ENCODE assay signal across 26 mouse cellular contexts in the genomic region with DNA sequence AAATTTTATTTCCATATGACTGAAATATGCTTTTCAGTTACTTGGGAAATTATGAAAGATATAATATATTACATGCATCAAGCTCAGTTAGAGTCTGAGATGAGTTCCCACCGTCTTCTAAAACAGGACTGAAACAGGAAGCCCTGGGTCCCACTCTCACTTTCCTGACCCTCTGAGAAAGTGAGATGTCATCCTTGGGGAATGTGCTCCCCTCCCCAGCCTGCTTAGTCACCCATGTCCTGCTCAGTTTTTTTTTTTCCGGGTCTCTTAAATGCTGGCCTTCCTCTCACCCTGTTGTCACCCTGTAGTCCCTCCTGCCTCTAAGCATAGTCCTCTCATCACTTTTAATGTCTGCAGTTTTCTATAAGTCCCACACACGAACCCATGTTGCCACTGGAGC.
DNase-seq lines count a peak whose midpoint lies in the region; ATAC-seq lines count a peak whose summit lies in the region.
"Had no signal": no experiment of that assay in that cellular context is flagged by ENCODE, and none has a peak within 500 bp of the region (broad histone marks: within the 10 kb centered on the region; RNA-seq: fewer than 3 reads in every experiment).

No protein-coding gene starts in this region.

- H3K36me3 ChIP-seq in kidney, embryonic 14.5 days (ENCODE audit: control insufficient read depth, insufficient read depth, low read length) = no peaks in the 10 kb centered on the region
- H3K36me3 ChIP-seq: embryonic facial prominence, embryonic 12.5 days; embryonic facial prominence, embryonic 15.5 days; heart, embryonic 12.5 days; heart, embryonic 15.5 days; hindbrain, embryonic 10.5 days; hindbrain, embryonic 13.5 days; intestine, embryonic 15.5 days had no signal

- no peak overlapping the region for H3K4me3 ChIP-seq in kidney, embryonic 14.5 days (ENCODE audit: low read length)
- H3K4me3 ChIP-seq: embryonic facial prominence, embryonic 12.5 days; embryonic facial prominence, embryonic 15.5 days; heart, embryonic 12.5 days; heart, embryonic 15.5 days; hindbrain, embryonic 10.5 days; hindbrain, embryonic 13.5 days; intestine, embryonic 15.5 days had no signal

- DNase-seq in embryo, embryonic 10 days (ENCODE audit: low spot score) = peak; percentile 16
- DNase-seq in embryo, embryonic 9.5 days (ENCODE audit: extremely low spot score) = no peak
- DNase-seq in kidney, adult 18-20 months = no peak
- peak; percentile 6 for DNase-seq in 3134 (ENCODE audit: extremely low read depth, insufficient read length, low spot score)
- peak; percentile 64 for DNase-seq in Muller cell, postnatal 12 days (ENCODE audit: inconsistent ontology term)
- no peak for DNase-seq in neural tube, embryonic 10.5 days (ENCODE audit: extremely low spot score, low spot score)
- DNase-seq: adrenal gland, postnatal 14 days; cerebellum, adult 11-12 months; cerebellum, adult 8-10 months; cerebellum, postnatal 10 days; cerebellum, postnatal 36 days; gastrocnemius, postnatal 25 days; heart, postnatal 10 days; heart, postnatal 36 days; kidney, adult 11 months had no signal

- peak; percentile 72; the same call in 1 of the 2 replicates for ATAC-seq in kidney, embryonic 14.5 days (ENCODE audit: low FRiP score, low TSS enrichment)
- ATAC-seq: forebrain, embryonic 14.5 days; hindbrain, embryonic 16.5 days; intestine, embryonic 15.5 days; Patski had no signal

- no peaks in the 10 kb centered on the region for H3K9me3 ChIP-seq in kidney, embryonic 14.5 days (ENCODE audit: control insufficient read depth, low read length)
- H3K9me3 ChIP-seq: embryonic facial prominence, embryonic 12.5 days; embryonic facial prominence, embryonic 15.5 days; heart, embryonic 12.5 days; heart, embryonic 15.5 days; hindbrain, embryonic 10.5 days; hindbrain, embryonic 13.5 days; intestine, embryonic 15.5 days had no signal

- H3K27ac ChIP-seq in kidney, embryonic 14.5 days (ENCODE audit: low read depth, low read length) = no peak overlapping the region
- H3K27ac ChIP-seq: embryonic facial prominence, embryonic 12.5 days; embryonic facial prominence, embryonic 15.5 days; heart, embryonic 15.5 days; hindbrain, embryonic 10.5 days; hindbrain, embryonic 13.5 days; intestine, embryonic 15.5 days had no signal

- no peaks in the 10 kb centered on the region for H3K27me3 ChIP-seq in kidney, embryonic 14.5 days (ENCODE audit: control insufficient read depth, insufficient read depth, low read length)
- H3K27me3 ChIP-seq: embryonic facial prominence, embryonic 12.5 days; embryonic facial prominence, embryonic 15.5 days; heart, embryonic 12.5 days; heart, embryonic 15.5 days; hindbrain, embryonic 13.5 days; intestine, embryonic 15.5 days; Patski had no signal

- 17% methylated on average over 3 of the region's 3 CpGs for WGBS in kidney, embryonic 14.5 days

- no peak overlapping the region for H3K9ac ChIP-seq in kidney, embryonic 14.5 days (ENCODE audit: low read depth, low read length)
- H3K9ac ChIP-seq: embryonic facial prominence, embryonic 12.5 days; embryonic facial prominence, embryonic 15.5 days; heart, embryonic 12.5 days; heart, embryonic 15.5 days; hindbrain, embryonic 13.5 days; intestine, embryonic 15.5 days had no signal

- H3K4me1 ChIP-seq in kidney, embryonic 14.5 days (ENCODE audit: control insufficient read depth, insufficient read depth, low read length) = no peaks in the 10 kb centered on the region
- H3K4me1 ChIP-seq: embryonic facial prominence, embryonic 12.5 days; embryonic facial prominence, embryonic 15.5 days; heart, embryonic 15.5 days; intestine, embryonic 15.5 days had no signal

- no peak overlapping the region for H3K4me2 ChIP-seq in kidney, embryonic 14.5 days (replicated peaks; ENCODE audit: low read depth, low read length)
- H3K4me2 ChIP-seq: embryonic facial prominence, embryonic 12.5 days; embryonic facial prominence, embryonic 15.5 days; heart, embryonic 12.5 days; heart, embryonic 15.5 days; hindbrain, embryonic 13.5 days; intestine, embryonic 15.5 days had no signal

Comparison
In these comparisons a context has a peak if more than half of its experiments do, and no peak if none do; other contexts are left out.
1. DNase-seq: peak in embryo, embryonic 10 days (single experiment), 3134 (single experiment) and Muller cell, postnatal 12 days (single experiment); none in embryo, embryonic 9.5 days (single experiment), kidney, adult 18-20 months (single experiment) and neural tube, embryonic 10.5 days (single experiment).